Mouse (Mus musculus): ENCODE results near the gene Kcnk10. TPM values are rescaled to one million over a fixed set of nuclear protein-coding genes. Genes with fewer than 3 reads are reported as not detected.

Kcnk10 gene
- polyA plus RNA-seq, 1 experiment = 0.12 TPM

DNA sequence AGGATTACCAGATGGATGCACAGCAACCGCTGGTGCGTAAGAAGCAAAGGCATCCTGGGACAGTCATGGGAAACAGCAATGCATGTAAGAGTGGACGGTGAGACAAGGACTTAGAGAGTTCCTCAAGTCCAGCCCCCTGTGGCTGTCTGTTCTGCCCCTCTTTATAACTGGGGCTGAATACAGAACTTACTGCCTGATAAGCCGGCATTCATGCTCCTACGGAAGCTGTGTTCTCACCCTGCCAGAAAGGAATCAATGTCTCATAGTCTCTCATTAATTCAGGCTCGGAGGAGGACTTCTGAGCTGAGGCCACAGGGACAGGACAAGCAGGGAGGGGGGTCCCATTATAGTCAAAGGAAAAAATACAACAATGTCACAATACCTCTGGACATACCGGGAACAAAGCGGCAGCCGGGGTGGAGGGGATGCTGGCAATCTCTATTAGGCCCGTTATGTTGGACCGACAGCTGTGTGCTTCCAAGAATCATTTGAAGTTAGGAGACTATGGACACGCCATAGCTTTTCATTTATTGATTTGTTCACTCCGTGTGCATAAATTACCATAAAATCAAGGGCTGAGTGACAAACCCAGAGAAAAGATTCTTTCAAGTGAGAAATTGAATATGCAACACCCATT, 15.7 kb downstream of the Kcnk10 start:
- TF ChIP-seq POLR2A (IDR thresholded peaks at IDR 0.05; ENCODE audit: control insufficient read depth, extremely low read depth, insufficient read depth, low read length, poor library complexity) = no peak
- no peak for TF ChIP-seq CTCF (IDR thresholded peaks at IDR 0.05; ENCODE audit: borderline replicate concordance, control insufficient read depth, extremely low read depth, insufficient read depth, low read length, poor library complexity)
- Histone ChIP-seq H3K36me3 (ENCODE audit: control insufficient read depth, insufficient read depth, low read length) (no peaks in the 10 kb centered on the region), H3K4me1 (replicated peaks; ENCODE audit: control insufficient read depth, insufficient read depth, low read length) (no peaks in the 10 kb centered on the region), H3K27me3 (ENCODE audit: control insufficient read depth, insufficient read depth, low read length) (no peaks in the 10 kb centered on the region), H3K27ac (ENCODE audit: control insufficient read depth, insufficient read depth, low read length) (no peak overlapping the region), H3K4me3 (ENCODE audit: control insufficient read depth, insufficient read depth, low read length) (no peak overlapping the region)
- DNase-seq = no peak
- WGBS = 98% methylated on average over 13 of the region's 13 CpGs

DNA sequence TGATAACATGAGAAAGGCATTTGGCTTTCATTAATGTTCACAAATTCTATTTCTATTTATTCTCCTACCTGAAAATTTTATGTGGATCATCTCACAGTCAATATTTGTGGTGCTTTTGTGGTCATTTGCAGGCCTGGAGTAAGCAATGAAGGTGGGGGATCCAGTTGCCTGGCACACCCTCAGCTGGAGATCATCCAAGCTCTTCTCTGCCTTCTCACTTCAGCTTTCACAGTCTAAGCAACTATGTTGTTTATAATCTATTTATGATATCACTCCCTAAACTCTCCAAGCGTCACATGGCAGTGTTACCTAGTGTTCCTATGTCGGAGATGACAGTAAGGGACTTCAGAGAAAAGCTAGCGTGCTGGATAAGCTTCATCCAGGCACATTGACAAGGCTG, 18.1 kb downstream of the Kcnk10 start:
- H3K27me3 ChIP-seq (ENCODE audit: control insufficient read depth, insufficient read depth, low read length) = no peaks in the 10 kb centered on the region
- WGBS = 92% methylated on average over 3 of the region's 3 CpGs
- no peaks in the 10 kb centered on the region for H3K36me3 ChIP-seq (ENCODE audit: control insufficient read depth, insufficient read depth, low read length)
- no peak overlapping the region for H3K4me3 ChIP-seq (ENCODE audit: control insufficient read depth, insufficient read depth, low read length)
- no peak overlapping the region for H3K27ac ChIP-seq (ENCODE audit: control insufficient read depth, insufficient read depth, low read length)
- H3K4me1 ChIP-seq (replicated peaks; ENCODE audit: control insufficient read depth, insufficient read depth, low read length) = no peaks in the 10 kb centered on the region
- TF ChIP-seq POLR2A (IDR thresholded peaks at IDR 0.05; ENCODE audit: control insufficient read depth, extremely low read depth, insufficient read depth, low read length, poor library complexity) (no peak), CTCF (IDR thresholded peaks at IDR 0.05; ENCODE audit: borderline replicate concordance, control insufficient read depth, extremely low read depth, insufficient read depth, low read length, poor library complexity) (no peak)
- no peak for DNase-seq

GRCm38 (mm10) chr12:98557013-98557677, 21.0 kb downstream of the Kcnk10 start:
- Histone ChIP-seq H3K4me3 (ENCODE audit: control insufficient read depth, insufficient read depth, low read length) (no peak overlapping the region), H3K27me3 (ENCODE audit: control insufficient read depth, insufficient read depth, low read length) (no peaks in the 10 kb centered on the region), H3K36me3 (ENCODE audit: control insufficient read depth, insufficient read depth, low read length) (no peaks in the 10 kb centered on the region), H3K4me1 (replicated peaks; ENCODE audit: control insufficient read depth, insufficient read depth, low read length) (no peaks in the 10 kb centered on the region), H3K27ac (ENCODE audit: control insufficient read depth, insufficient read depth, low read length) (no peak overlapping the region)
- 62% methylated on average over 7 of the region's 7 CpGs for WGBS
- no peak for TF ChIP-seq CTCF (IDR thresholded peaks at IDR 0.05; ENCODE audit: borderline replicate concordance, control insufficient read depth, extremely low read depth, insufficient read depth, low read length, poor library complexity)
- no peak for TF ChIP-seq POLR2A (IDR thresholded peaks at IDR 0.05; ENCODE audit: control insufficient read depth, extremely low read depth, insufficient read depth, low read length, poor library complexity)
- no peak for DNase-seq

DNA sequence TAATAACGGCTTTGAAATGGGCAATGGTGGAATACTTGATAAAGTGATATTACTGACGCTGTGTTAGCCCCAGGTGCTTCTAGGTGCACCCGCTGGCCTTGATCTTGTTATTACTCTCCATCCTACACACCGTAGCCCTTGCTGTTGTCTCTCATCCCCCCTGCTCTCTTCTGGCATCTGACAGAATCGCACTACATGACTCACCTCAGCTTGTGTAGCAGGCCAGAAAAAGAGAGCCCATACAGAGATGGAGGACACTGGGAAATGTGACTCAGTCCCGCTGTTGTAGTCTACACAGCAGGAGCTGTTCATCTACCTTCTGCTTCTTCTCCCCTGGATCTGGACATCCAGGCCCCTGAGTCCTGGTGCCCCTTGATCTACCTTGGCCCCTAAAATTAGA, 28.1 kb downstream of the Kcnk10 start:
- Histone ChIP-seq H3K4me1 (replicated peaks; ENCODE audit: control insufficient read depth, insufficient read depth, low read length) (no peaks in the 10 kb centered on the region), H3K4me3 (ENCODE audit: control insufficient read depth, insufficient read depth, low read length) (no peak overlapping the region), H3K27me3 (ENCODE audit: control insufficient read depth, insufficient read depth, low read length) (no peaks in the 10 kb centered on the region), H3K27ac (ENCODE audit: control insufficient read depth, insufficient read depth, low read length) (no peak overlapping the region), H3K36me3 (ENCODE audit: control insufficient read depth, insufficient read depth, low read length) (no peaks in the 10 kb centered on the region)
- no peak for DNase-seq
- TF ChIP-seq CTCF (IDR thresholded peaks at IDR 0.05; ENCODE audit: borderline replicate concordance, control insufficient read depth, extremely low read depth, insufficient read depth, low read length, poor library complexity) (no peak), POLR2A (IDR thresholded peaks at IDR 0.05; ENCODE audit: control insufficient read depth, extremely low read depth, insufficient read depth, low read length, poor library complexity) (no peak)
- whole genome bisulfite sequencing = 98% methylated on average over 6 of the region's 6 CpGs

DNA sequence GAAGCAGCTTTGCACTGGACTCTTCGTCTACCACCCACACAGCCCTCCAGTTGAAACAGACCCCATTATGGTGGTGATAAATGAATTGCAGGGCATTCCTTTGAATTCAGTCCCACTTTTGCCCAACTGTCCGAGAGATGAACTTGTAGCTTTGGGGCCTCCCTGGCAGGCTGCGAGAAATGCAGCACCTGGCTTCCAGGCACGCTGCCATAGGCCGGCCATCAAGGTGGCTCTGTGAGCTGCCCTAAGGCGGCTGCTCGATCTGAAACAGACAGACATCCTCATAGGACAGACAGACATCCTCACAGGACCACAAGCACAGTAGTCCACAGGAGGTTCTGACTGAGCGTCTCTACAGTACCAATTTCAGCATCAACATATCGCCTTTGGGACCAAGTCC, 30.0 kb downstream of the Kcnk10 start:
- H3K36me3 ChIP-seq (ENCODE audit: control insufficient read depth, insufficient read depth, low read length) = no peaks in the 10 kb centered on the region
- no peak overlapping the region for H3K4me3 ChIP-seq (ENCODE audit: control insufficient read depth, insufficient read depth, low read length)
- TF ChIP-seq POLR2A (IDR thresholded peaks at IDR 0.05; ENCODE audit: control insufficient read depth, extremely low read depth, insufficient read depth, low read length, poor library complexity) (no peak), CTCF (IDR thresholded peaks at IDR 0.05; ENCODE audit: borderline replicate concordance, control insufficient read depth, extremely low read depth, insufficient read depth, low read length, poor library complexity) (no peak)
- 92% methylated on average over 9 of the region's 9 CpGs for WGBS
- H3K27me3 ChIP-seq (ENCODE audit: control insufficient read depth, insufficient read depth, low read length) = no peaks in the 10 kb centered on the region
- no peak overlapping the region for H3K27ac ChIP-seq (ENCODE audit: control insufficient read depth, insufficient read depth, low read length)
- DNase-seq = no peak
- H3K4me1 ChIP-seq (replicated peaks; ENCODE audit: control insufficient read depth, insufficient read depth, low read length) = no peaks in the 10 kb centered on the region

DNA sequence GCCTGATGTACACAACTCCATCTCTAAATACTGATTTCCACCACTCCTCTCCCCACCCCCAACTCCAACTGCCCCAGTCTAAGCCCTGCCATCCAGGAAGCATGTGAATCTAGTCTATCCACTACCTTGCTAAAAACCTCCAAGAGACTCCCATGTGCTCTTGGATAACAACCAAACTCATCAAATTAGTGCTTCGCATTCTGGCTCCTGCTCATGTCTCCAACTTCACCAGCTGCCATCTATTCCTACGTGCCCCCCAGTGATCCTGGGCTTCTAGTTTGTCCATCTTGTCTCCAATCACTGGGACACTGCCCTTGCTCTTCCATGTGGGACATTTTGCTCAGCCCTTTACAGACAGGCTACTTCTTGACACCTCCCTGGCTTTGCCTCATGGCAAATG, 32.2 kb downstream of the Kcnk10 start:
- no peaks in the 10 kb centered on the region for H3K27me3 ChIP-seq (ENCODE audit: control insufficient read depth, insufficient read depth, low read length)
- no peaks in the 10 kb centered on the region for H3K4me1 ChIP-seq (replicated peaks; ENCODE audit: control insufficient read depth, insufficient read depth, low read length)
- WGBS = 98% methylated on average over 2 of the region's 2 CpGs
- no peak overlapping the region for H3K4me3 ChIP-seq (ENCODE audit: control insufficient read depth, insufficient read depth, low read length)
- DNase-seq = no peak
- H3K36me3 ChIP-seq (ENCODE audit: control insufficient read depth, insufficient read depth, low read length) = no peaks in the 10 kb centered on the region
- no peak overlapping the region for H3K27ac ChIP-seq (ENCODE audit: control insufficient read depth, insufficient read depth, low read length)
- TF ChIP-seq CTCF (IDR thresholded peaks at IDR 0.05; ENCODE audit: borderline replicate concordance, control insufficient read depth, extremely low read depth, insufficient read depth, low read length, poor library complexity) (no peak), POLR2A (IDR thresholded peaks at IDR 0.05; ENCODE audit: control insufficient read depth, extremely low read depth, insufficient read depth, low read length, poor library complexity) (no peak)

Data from thymus, adult 2 months (tissue).